Mouse (Mus musculus) bone marrow macrophage, adult 2 months (primary cell): ENCODE measurements around the gene Prr29. TPM values are rescaled to one million over a fixed set of nuclear protein-coding genes. Genes with fewer than 3 reads are reported as not detected.
"Not testable (repeated sequence)": the region's sequence is repeated elsewhere in the genome, so short reads cannot be mapped to it uniquely, and the experiment has no call there.

Experiments
- H3K27ac ChIP-seq: 2 replicates; pipeline ENCODE4 v1.5.1; 2012; ENCODE audit warnings: low read depth, low read length; ENCODE audit not compliant: insufficient read depth
- H3K4me1 ChIP-seq: 2 replicates; pipeline ENCODE4 v1.6.1; 2012; ENCODE audit warnings: low read length; ENCODE audit not compliant: control insufficient read depth, insufficient read depth
- H3K4me3 ChIP-seq: 2 replicates; pipeline ENCODE4 v1.5.1; 2012; ENCODE audit warnings: mild to moderate bottlenecking, low read length, moderate library complexity; ENCODE audit not compliant: insufficient read depth
- CTCF ChIP-seq: IDR thresholded peaks from 2 replicates; pipeline ENCODE4 v1.5.1; 2012; ENCODE audit warnings: low read depth, mild to moderate bottlenecking, low read length, moderate library complexity
- POLR2A ChIP-seq: IDR thresholded peaks from 2 replicates; pipeline ENCODE4 v1.6.1; 2012; ENCODE audit warnings: mild to moderate bottlenecking, low read depth, low read length, borderline replicate concordance
- polyA plus RNA-seq: library from polyadenylated mRNA; stranded (reverse); fragments of >200 nt; gene quantifications from 2 replicates; pipeline ENCODE4 v1.2.4, GENCODE M21; 2012; ENCODE audit not compliant: missing spikeins, insufficient read depth, insufficient read length

Gene Prr29
- polyA plus RNA-seq, 1 experiment, result not detected

DNA sequence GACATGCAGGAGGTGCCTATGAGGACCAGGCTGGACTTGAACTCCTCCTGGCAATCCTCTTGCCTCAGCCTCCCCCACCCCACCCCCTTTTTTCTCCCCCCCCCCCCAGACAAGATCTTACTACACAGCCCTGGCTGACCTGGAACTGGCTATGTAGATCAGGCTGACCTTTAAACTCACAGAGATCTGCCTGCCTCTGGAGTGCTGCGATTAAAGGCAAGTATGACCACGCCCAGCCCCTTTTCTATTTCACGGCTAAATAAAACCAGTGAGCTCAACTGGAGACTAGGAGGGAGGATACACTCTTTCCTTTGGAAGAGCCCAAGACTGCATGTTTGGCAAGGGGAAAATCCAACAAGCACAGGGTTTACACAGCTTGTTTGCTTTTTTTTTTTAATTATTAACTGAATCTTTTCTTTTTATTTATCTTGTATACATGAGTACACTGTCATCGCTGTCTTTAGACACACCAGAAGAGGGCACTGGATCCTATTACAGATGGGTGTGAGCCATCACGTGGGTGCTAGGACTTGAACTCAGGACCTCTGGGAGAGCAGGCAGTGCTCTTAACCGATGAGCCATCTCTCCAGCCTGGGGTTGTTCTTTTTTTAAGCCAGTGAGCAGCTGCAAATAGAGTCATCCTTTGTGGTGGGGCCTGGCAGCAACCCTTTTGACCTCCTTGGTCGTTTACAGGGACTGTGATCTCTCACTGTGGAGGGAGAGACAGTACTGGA is 27.5 kb downstream of the Prr29 start:
- no peak overlapping the region for H3K27ac ChIP-seq
- TF ChIP-seq POLR2A, result no peak
- no peak for TF ChIP-seq CTCF

DNA sequence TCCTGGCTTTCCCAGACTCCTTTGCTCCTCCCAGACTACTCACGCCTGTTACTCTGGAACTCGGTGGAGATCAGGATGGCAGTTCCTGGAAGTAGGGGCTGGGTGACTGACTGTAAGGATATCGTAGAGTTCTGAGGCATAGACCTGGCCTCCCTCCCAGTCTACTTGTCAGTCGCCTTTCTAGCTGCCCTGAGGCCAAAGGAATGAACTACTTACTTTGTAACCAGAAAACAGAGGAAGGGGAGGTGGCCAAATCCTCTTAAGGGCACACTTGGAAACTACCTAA is 28.0 kb downstream of the Prr29 start:
- Histone ChIP-seq H3K4me1 (peaks cover 16% of the 10 kb centered on the region), H3K4me3 (no peak overlapping the region), H3K27ac (no peak overlapping the region)
- TF ChIP-seq POLR2A (no peak), CTCF (no peak)

More for the DNA sequence above, 27.5 kb downstream of the Prr29 start:
- Histone ChIP-seq H3K4me1 (peaks cover 20% of the 10 kb centered on the region), H3K4me3 (no peak overlapping the region)

DNA sequence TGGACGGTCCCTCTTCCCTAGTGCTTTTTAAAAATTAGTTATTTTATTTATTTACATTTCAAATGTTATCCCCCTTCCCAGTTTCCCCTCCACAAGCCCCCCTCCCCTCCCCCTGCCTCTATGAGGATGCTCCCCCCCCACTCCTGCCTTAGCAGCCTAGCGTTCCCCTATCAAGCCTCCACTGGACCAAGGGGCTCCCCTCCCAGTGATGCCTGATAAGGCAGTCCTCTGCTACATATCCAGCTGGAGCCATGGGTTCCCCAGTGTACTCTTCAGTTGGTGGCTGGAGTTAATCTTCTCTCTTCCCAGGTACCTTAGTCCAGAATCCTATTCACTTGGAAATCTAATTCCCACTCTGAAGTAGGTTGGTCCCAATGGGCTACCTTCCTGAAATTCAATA is 28.8 kb downstream of the Prr29 start:
- not testable (repeated sequence) for H3K27ac ChIP-seq, H3K4me3 ChIP-seq

DNA sequence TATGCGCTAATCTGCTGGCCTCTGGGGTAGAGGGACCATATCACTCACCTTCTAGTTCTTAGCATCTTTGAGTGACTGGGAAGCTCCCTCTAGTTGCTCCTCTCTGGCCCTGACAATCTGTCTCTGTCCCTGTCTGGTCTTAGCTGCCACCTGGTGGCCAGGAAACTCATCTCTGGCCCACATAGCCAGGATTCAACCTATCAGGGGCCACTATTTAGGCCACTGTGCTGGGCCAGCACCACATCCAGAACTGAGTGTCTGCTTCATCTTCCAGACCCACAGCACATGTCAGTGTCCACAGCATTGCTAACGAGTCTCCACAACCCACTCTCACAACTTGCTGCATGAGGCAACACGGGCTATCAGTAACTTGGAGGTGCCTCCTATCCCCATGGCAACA is 32.4 kb downstream of the Prr29 start:
- Histone ChIP-seq H3K4me3 (no peak overlapping the region), H3K27ac (no peak overlapping the region), H3K4me1 (no peaks in the 10 kb centered on the region)
- TF ChIP-seq CTCF, result no peak; the same call in 1 of the 2 replicates
- TF ChIP-seq POLR2A, result no peak

More for the DNA sequence above, 28.8 kb downstream of the Prr29 start:
- peaks cover 13% of the 10 kb centered on the region for H3K4me1 ChIP-seq

DNA sequence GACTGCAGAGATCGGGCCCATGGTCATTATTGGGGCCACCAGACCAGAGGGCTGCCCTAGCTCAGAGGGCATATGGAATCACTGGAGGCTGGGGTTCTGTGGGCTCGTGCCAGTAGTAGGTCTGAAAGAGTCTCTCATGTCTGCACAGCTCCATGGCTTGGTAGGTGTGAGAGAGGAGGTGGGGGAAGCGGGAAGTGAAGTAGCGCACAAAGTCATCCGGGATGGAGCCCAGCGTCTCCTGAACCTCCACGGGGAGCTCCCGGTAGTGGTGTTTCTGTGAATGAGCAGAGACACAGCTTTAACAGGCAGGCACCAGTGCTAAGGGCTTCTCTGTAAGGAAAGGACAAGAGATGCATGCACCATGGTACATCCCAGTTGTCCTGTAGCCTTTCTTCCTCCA is 33.2 kb downstream of the Prr29 start:
- Histone ChIP-seq H3K27ac (no peak overlapping the region), H3K4me1 (no peaks in the 10 kb centered on the region), H3K4me3 (no peak overlapping the region)
- TF ChIP-seq CTCF (no peak), POLR2A (no peak)

DNA sequence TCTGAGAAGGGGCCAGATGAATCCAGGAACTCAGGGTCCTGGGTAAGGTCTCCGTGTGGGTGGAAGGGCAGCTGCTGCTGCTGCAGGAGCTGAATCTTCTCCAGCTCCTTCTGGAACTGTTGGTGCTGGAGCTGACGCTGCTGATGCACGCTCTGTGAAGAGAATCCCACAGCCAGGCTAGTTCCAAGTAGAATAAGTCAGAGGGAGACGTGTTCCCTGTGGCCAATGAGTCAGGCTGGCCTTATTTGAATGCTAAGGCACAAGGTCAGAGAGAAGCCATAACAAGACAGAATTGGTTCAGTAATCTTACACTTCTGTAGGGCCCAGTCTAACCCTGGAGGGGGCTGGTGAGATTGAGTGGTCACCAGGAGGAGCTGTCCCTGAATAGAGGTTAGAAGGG is 44.7 kb downstream of the Prr29 start:
- H3K4me3 ChIP-seq, result no peak overlapping the region
- H3K27ac ChIP-seq, result no peak overlapping the region
- peaks cover 14% of the 10 kb centered on the region for H3K4me1 ChIP-seq
- TF ChIP-seq POLR2A (no peak), CTCF (no peak)

DNA sequence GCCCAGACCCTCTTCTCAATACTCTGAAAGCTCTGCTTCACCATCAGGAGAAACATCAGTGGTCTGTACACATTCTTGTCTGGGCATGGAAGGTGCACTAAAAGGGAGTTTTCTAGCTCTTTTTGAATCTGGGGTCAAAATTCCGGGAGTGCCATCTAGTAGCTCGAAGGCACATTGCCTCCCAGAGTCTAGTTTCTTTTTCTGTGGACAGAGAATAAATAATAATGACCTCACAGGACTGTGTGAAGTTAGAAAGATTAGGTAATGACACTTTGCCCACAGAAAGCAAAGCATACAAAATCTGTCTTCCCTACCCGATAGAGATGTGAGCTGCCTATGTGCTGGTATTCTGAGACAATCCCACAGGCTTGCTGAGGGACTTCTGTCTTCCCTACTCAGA is 45.2 kb downstream of the Prr29 start:
- Histone ChIP-seq H3K27ac (no peak overlapping the region), H3K4me3 (no peak overlapping the region), H3K4me1 (peaks cover 14% of the 10 kb centered on the region)
- TF ChIP-seq CTCF (no peak), POLR2A (no peak)

DNA sequence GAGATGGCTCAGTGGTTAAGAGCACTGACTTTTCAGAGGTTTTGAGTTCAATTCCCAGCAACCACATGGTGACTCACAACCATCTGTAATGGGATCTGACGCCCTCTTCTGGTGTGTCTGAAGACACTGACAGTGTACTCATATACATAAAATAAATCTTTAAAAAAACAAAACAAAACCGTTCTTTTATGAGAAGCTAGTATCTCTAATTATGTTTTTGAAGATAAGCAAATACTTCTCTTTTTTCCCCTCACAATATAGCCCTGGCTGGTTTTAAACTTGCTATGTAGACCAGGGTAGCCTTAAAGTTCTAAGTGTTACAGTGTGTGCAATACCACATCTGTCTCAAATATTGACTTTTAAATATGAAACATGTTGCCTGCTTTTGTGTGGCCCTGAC is 45.9 kb downstream of the Prr29 start:
- TF ChIP-seq CTCF (no peak), POLR2A (no peak)
- no peak overlapping the region for H3K27ac ChIP-seq
- peaks cover 15% of the 10 kb centered on the region for H3K4me1 ChIP-seq
- no peak overlapping the region for H3K4me3 ChIP-seq

DNA sequence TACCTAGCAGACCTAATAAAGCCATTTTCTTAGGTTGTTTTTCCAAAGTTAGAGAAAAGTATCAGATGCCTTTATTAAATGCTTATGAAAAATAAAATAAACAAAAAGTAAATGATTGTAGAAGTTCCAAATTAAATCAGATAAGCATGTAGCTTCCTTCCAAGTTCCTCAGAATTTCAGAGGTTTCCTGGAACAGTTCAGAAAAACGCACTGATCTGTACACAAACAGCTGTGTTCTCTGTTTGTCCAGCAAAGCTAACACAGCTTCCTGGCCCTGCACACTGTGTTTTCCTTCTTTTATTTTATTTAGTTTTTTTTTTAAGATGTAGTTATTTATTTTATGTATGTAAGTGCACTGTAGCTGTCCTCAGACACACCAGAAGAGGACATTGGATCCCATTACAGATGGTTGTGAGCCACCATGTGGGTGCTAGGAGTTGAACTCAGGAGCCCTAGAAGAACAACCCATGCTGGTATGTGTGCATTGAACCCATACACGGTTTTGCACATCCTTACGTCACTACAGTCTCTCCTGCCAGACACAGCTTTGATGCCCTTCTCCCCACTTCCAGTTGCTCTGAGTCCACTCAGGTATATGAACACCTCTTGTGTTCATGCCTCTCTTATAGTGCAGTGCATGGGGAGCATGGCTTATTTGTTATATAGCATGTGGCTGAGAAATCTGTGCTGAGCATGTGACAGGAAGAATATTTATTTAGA is 47.5 kb downstream of the Prr29 start:
- H3K27ac ChIP-seq, result no peak overlapping the region
- peaks cover 22% of the 10 kb centered on the region for H3K4me1 ChIP-seq
- no peak for TF ChIP-seq CTCF
- no peak for TF ChIP-seq POLR2A

DNA sequence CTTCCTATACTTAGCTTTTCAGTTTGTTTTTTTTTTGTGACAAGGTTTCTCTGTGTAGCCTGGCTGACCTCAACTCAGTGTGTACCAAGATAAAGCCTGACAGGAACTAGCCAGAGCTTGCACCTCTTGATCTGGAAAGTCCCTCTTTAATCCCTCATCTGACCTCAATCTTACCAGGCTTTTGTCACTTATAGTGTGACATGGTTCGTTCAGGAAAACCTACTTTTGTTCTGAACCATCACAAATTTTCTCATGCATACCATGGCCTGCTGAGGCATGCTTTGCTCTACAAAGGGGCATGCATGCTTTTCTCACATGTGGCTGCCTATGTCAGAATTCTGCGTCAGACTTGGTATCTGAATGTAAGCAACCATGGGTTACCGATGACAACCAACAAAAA is 51.1 kb downstream of the Prr29 start:
- Histone ChIP-seq H3K27ac (no peak overlapping the region), H3K4me1 (peaks cover 39% of the 10 kb centered on the region), H3K4me3 (no peak overlapping the region)
- TF ChIP-seq POLR2A (no peak), CTCF (no peak)

More for the DNA sequence above, 47.5 kb downstream of the Prr29 start:
- no peak overlapping the region for H3K4me3 ChIP-seq
